Mouse (Mus musculus): ENCODE data around the gene Rxrb.

DNA sequence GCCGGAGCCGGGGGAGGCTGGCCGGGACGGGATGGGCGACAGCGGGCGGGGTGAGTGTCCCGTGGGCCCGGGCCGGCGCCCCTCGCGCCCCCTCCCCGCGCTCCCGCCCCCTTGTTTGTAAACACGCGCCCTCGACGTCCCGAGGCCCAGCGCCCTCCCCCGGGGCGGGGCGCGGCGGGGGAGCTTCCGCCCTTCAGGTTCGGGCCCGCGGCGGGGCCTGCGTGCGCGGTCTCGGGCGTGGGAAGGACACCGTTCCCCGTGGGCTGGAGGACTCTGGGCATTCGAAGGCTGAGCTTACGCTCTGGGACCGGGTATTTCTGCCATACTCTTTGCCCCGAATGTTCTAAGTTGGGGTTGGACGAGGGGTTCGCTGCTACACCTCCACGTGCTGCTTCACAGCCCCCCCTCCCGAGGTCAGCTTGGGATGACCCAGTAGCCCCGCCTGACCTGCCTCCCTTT, 591 bp downstream of the Rxrb start:
- peak; percentile 75 for TF ChIP-seq POLR2A (IDR thresholded peaks at IDR 0.05; ENCODE audit: insufficient read length, low read depth)
- TF ChIP-seq SRF (IDR thresholded peaks at IDR 0.05; ENCODE audit: control insufficient read depth, insufficient read length, low read depth) = no peak
